Mouse (Mus musculus) inflammation-experienced regulatory T-cells, adult 6 months (primary cell): ENCODE results near the gene Map3k15. TPM values are rescaled to one million over a fixed set of nuclear protein-coding genes. Genes with fewer than 3 reads are reported as not detected.

Source experiments
- ATAC-seq: one replicate; pipeline ENCODE4 v1.8.0; 2017
- polyA plus RNA-seq, 3 experiments: library from polyadenylated mRNA; unstranded; fragments of 100-300 nt; shearing (Covaris generic); gene quantifications; one replicate each; pipeline ENCODE4 v1.2.1; 2017

Gene Map3k15
- under 1 TPM; 0.44 to 0.70 (median 0.64) TPM for polyA plus RNA-seq

GRCm38 (mm10) chrX:159988002-159988960, at the start of gene Map3k15:
Gene Map3k15, plus strand, starts transcription at chrX:159988433.
- ATAC-seq = peak; percentile 79

- ATAC-seq = no peak
Observed at GRCm38 (mm10) chrX:159942569-159942968, 45.7 kb upstream of the Map3k15 start.

- ATAC-seq = no peak
Observed at GRCm38 (mm10) chrX:159943586-159943985, 44.6 kb upstream of the Map3k15 start.

GRCm38 (mm10) chrX:159953546-159954429, 34.4 kb upstream of the Map3k15 start:
- no peak for ATAC-seq

- no peak for ATAC-seq
Observed at GRCm38 (mm10) chrX:159954430-159954779, 33.8 kb upstream of the Map3k15 start.

- ATAC-seq = no peak
Observed at GRCm38 (mm10) chrX:159955433-159955832, 32.8 kb upstream of the Map3k15 start.

- ATAC-seq = no peak
Observed at GRCm38 (mm10) chrX:159961385-159961784, 26.8 kb upstream of the Map3k15 start.

GRCm38 (mm10) chrX:159963273-159963672, 25.0 kb upstream of the Map3k15 start:
- ATAC-seq = peak; percentile 52

- ATAC-seq = no peak
Observed at GRCm38 (mm10) chrX:159963925-159964324, 24.3 kb upstream of the Map3k15 start.

- ATAC-seq = no peak
Observed at GRCm38 (mm10) chrX:159969025-159969424, 19.2 kb upstream of the Map3k15 start.

- ATAC-seq = no peak
Observed at GRCm38 (mm10) chrX:159971091-159971779, 17.0 kb upstream of the Map3k15 start.

- ATAC-seq = no peak
Observed at GRCm38 (mm10) chrX:159973730-159974129, 14.5 kb upstream of the Map3k15 start.

GRCm38 (mm10) chrX:159976243-159976642, 12.0 kb upstream of the Map3k15 start:
- no peak for ATAC-seq

GRCm38 (mm10) chrX:159995808-159996207, 7.6 kb downstream of the Map3k15 start:
- no peak for ATAC-seq

GRCm38 (mm10) chrX:160053306-160053705, 65.1 kb downstream of the Map3k15 start:
- no peak for ATAC-seq

- ATAC-seq = no peak
Observed at GRCm38 (mm10) chrX:160054643-160055042, 66.4 kb downstream of the Map3k15 start.

- ATAC-seq = no peak
Observed at GRCm38 (mm10) chrX:160091973-160092372, 103.7 kb downstream of the Map3k15 start.

GRCm38 (mm10) chrX:160107817-160108216, 119.6 kb downstream of the Map3k15 start:
- ATAC-seq = no peak

- ATAC-seq = no peak
Observed at GRCm38 (mm10) chrX:160113777-160114176, 125.5 kb downstream of the Map3k15 start.

GRCm38 (mm10) chrX:160116074-160116473, 127.8 kb downstream of the Map3k15 start:
- no peak for ATAC-seq

- ATAC-seq = no peak
Observed at GRCm38 (mm10) chrX:160116658-160117057, 128.4 kb downstream of the Map3k15 start.

GRCm38 (mm10) chrX:160134136-160134843, 146.1 kb downstream of the Map3k15 start:
- no peak for ATAC-seq
